Mouse (Mus musculus): ENCODE measurements around the gene Ttc38. TPM values are rescaled to one million over a fixed set of nuclear protein-coding genes. Genes with fewer than 3 reads are reported as not detected.

Ttc38 gene
- polyA plus RNA-seq, 2 experiments, result 5.0 to 6.9 TPM

GRCm38 (mm10) chr15:85788051-85788450 lies 44.1 kb upstream of the Ttc38 start:
- DNase-seq (ENCODE audit: low spot score), result no peak
- TF ChIP-seq POLR2A (IDR thresholded peaks at IDR 0.05; ENCODE audit: borderline replicate concordance, extremely low read depth, insufficient read depth, insufficient read length), result no peak
- 83% methylated on average over 4 of the region's 4 CpGs for WGBS

GRCm38 (mm10) chr15:85788633-85789032 lies 43.5 kb upstream of the Ttc38 start:
- H3K9ac ChIP-seq (ENCODE audit: low read depth, low read length, severe bottlenecking), result no peak overlapping the region
- H3K4me3 ChIP-seq (replicated peaks; ENCODE audit: low read length), result no peak overlapping the region
- 77% methylated on average over 16 of the region's 16 CpGs for WGBS
- no peak for TF ChIP-seq POLR2A (IDR thresholded peaks at IDR 0.05; ENCODE audit: borderline replicate concordance, extremely low read depth, insufficient read depth, insufficient read length)
- no peaks in the 10 kb centered on the region for H3K4me1 ChIP-seq (ENCODE audit: control insufficient read depth, insufficient read depth, low read length)
- no peaks in the 10 kb centered on the region for H3K36me3 ChIP-seq (ENCODE audit: control insufficient read depth, insufficient read depth, low read length)
- DNase-seq (ENCODE audit: low spot score) (no peak), ATAC-seq (ENCODE audit: low FRiP score, low read depth) (no peak)
- no peak overlapping the region for H3K27ac ChIP-seq (replicated peaks; ENCODE audit: low read depth, low read length)
- no peaks in the 10 kb centered on the region for H3K27me3 ChIP-seq (ENCODE audit: control insufficient read depth, insufficient read depth, low read length)
- H3K4me2 ChIP-seq (replicated peaks; ENCODE audit: low read depth, low read length, severe bottlenecking), result no peak overlapping the region
- H3K9me3 ChIP-seq (ENCODE audit: control insufficient read depth, low read length), result no peaks in the 10 kb centered on the region

More at GRCm38 (mm10) chr15:85788051-85788450, 44.1 kb upstream of the Ttc38 start:
- no peak overlapping the region for H3K9ac ChIP-seq (ENCODE audit: low read depth, low read length, severe bottlenecking)
- no peak for ATAC-seq (ENCODE audit: low FRiP score, low read depth)
- no peaks in the 10 kb centered on the region for H3K9me3 ChIP-seq (ENCODE audit: control insufficient read depth, low read length)
- no peaks in the 10 kb centered on the region for H3K36me3 ChIP-seq (ENCODE audit: control insufficient read depth, insufficient read depth, low read length)
- H3K4me1 ChIP-seq (ENCODE audit: control insufficient read depth, insufficient read depth, low read length), result no peaks in the 10 kb centered on the region
- H3K27me3 ChIP-seq (ENCODE audit: control insufficient read depth, insufficient read depth, low read length), result no peaks in the 10 kb centered on the region
- H3K4me3 ChIP-seq (replicated peaks; ENCODE audit: low read length), result no peak overlapping the region
- no peak overlapping the region for H3K27ac ChIP-seq (replicated peaks; ENCODE audit: low read depth, low read length)
- H3K4me2 ChIP-seq (replicated peaks; ENCODE audit: low read depth, low read length, severe bottlenecking), result no peak overlapping the region

GRCm38 (mm10) chr15:85791449-85791848 lies 40.7 kb upstream of the Ttc38 start:
- H3K4me3 ChIP-seq (replicated peaks; ENCODE audit: low read length), result no peak overlapping the region
- no peaks in the 10 kb centered on the region for H3K4me1 ChIP-seq (ENCODE audit: control insufficient read depth, insufficient read depth, low read length)
- DNase-seq (ENCODE audit: low spot score) (no peak), ATAC-seq (ENCODE audit: low FRiP score, low read depth) (no peak)
- WGBS, result 79% methylated on average over 4 of the region's 4 CpGs
- no peak overlapping the region for H3K27ac ChIP-seq (replicated peaks; ENCODE audit: low read depth, low read length)
- no peaks in the 10 kb centered on the region for H3K27me3 ChIP-seq (ENCODE audit: control insufficient read depth, insufficient read depth, low read length)
- no peaks in the 10 kb centered on the region for H3K9me3 ChIP-seq (ENCODE audit: control insufficient read depth, low read length)
- no peak for TF ChIP-seq POLR2A (IDR thresholded peaks at IDR 0.05; ENCODE audit: borderline replicate concordance, extremely low read depth, insufficient read depth, insufficient read length)
- no peak overlapping the region for H3K9ac ChIP-seq (ENCODE audit: low read depth, low read length, severe bottlenecking)
- H3K36me3 ChIP-seq (ENCODE audit: control insufficient read depth, insufficient read depth, low read length), result no peaks in the 10 kb centered on the region
- H3K4me2 ChIP-seq (replicated peaks; ENCODE audit: low read depth, low read length, severe bottlenecking), result no peak overlapping the region

- 80% methylated on average over 1 of the region's 1 CpGs for WGBS
- Histone ChIP-seq H3K27ac (replicated peaks; ENCODE audit: low read depth, low read length) (no peak overlapping the region), H3K9me3 (ENCODE audit: control insufficient read depth, low read length) (no peaks in the 10 kb centered on the region), H3K4me2 (replicated peaks; ENCODE audit: low read depth, low read length, severe bottlenecking) (no peak overlapping the region), H3K27me3 (ENCODE audit: control insufficient read depth, insufficient read depth, low read length) (no peaks in the 10 kb centered on the region), H3K36me3 (ENCODE audit: control insufficient read depth, insufficient read depth, low read length) (no peaks in the 10 kb centered on the region), H3K4me3 (replicated peaks; ENCODE audit: low read length) (no peak overlapping the region), H3K9ac (ENCODE audit: low read depth, low read length, severe bottlenecking) (no peak overlapping the region), H3K4me1 (ENCODE audit: control insufficient read depth, insufficient read depth, low read length) (no peaks in the 10 kb centered on the region)
- TF ChIP-seq POLR2A (IDR thresholded peaks at IDR 0.05; ENCODE audit: borderline replicate concordance, extremely low read depth, insufficient read depth, insufficient read length), result no peak
- DNase-seq (ENCODE audit: low spot score) (no peak), ATAC-seq (ENCODE audit: low FRiP score, low read depth) (no peak)
Observed at GRCm38 (mm10) chr15:85792819-85793218, 39.3 kb upstream of the Ttc38 start.

- no peak overlapping the region for H3K27ac ChIP-seq (replicated peaks; ENCODE audit: low read depth, low read length)
- no peaks in the 10 kb centered on the region for H3K27me3 ChIP-seq (ENCODE audit: control insufficient read depth, insufficient read depth, low read length)
- H3K4me1 ChIP-seq (ENCODE audit: control insufficient read depth, insufficient read depth, low read length), result no peaks in the 10 kb centered on the region
- TF ChIP-seq POLR2A (IDR thresholded peaks at IDR 0.05; ENCODE audit: borderline replicate concordance, extremely low read depth, insufficient read depth, insufficient read length), result no peak
- no peak overlapping the region for H3K9ac ChIP-seq (ENCODE audit: low read depth, low read length, severe bottlenecking)
- DNase-seq (ENCODE audit: low spot score), result no peak
- H3K4me2 ChIP-seq (replicated peaks; ENCODE audit: low read depth, low read length, severe bottlenecking), result no peak overlapping the region
- H3K4me3 ChIP-seq (replicated peaks; ENCODE audit: low read length), result no peak overlapping the region
- H3K9me3 ChIP-seq (ENCODE audit: control insufficient read depth, low read length), result no peaks in the 10 kb centered on the region
- ATAC-seq (ENCODE audit: low FRiP score, low read depth), result no peak
- no peaks in the 10 kb centered on the region for H3K36me3 ChIP-seq (ENCODE audit: control insufficient read depth, insufficient read depth, low read length)
- 75% methylated on average over 6 of the region's 6 CpGs for WGBS
Observed at GRCm38 (mm10) chr15:85795516-85795915, 36.6 kb upstream of the Ttc38 start.

- H3K36me3 ChIP-seq (ENCODE audit: control insufficient read depth, insufficient read depth, low read length), result no peaks in the 10 kb centered on the region
- H3K9me3 ChIP-seq (ENCODE audit: control insufficient read depth, low read length), result no peaks in the 10 kb centered on the region
- TF ChIP-seq POLR2A (IDR thresholded peaks at IDR 0.05; ENCODE audit: borderline replicate concordance, extremely low read depth, insufficient read depth, insufficient read length), result no peak
- no peak overlapping the region for H3K4me3 ChIP-seq (replicated peaks; ENCODE audit: low read length)
- no peak overlapping the region for H3K4me2 ChIP-seq (replicated peaks; ENCODE audit: low read depth, low read length, severe bottlenecking)
- DNase-seq (ENCODE audit: low spot score), result no peak
- 89% methylated on average over 8 of the region's 8 CpGs for WGBS
- no peaks in the 10 kb centered on the region for H3K4me1 ChIP-seq (ENCODE audit: control insufficient read depth, insufficient read depth, low read length)
- H3K9ac ChIP-seq (ENCODE audit: low read depth, low read length, severe bottlenecking), result no peak overlapping the region
- ATAC-seq (ENCODE audit: low FRiP score, low read depth), result no peak
- H3K27ac ChIP-seq (replicated peaks; ENCODE audit: low read depth, low read length), result no peak overlapping the region
- no peaks in the 10 kb centered on the region for H3K27me3 ChIP-seq (ENCODE audit: control insufficient read depth, insufficient read depth, low read length)
Observed at GRCm38 (mm10) chr15:85798676-85799075, 33.4 kb upstream of the Ttc38 start.

All from limb, embryonic 14.5 days (tissue).